Mouse (Mus musculus): ENCODE data around the gene Tspo2. TPM values are rescaled to one million over a fixed set of nuclear protein-coding genes. Genes with fewer than 3 reads are reported as not detected.

Tspo2 gene
- polyA plus RNA-seq, 1 experiment from 2014 or later: 2.0 TPM

DNA sequence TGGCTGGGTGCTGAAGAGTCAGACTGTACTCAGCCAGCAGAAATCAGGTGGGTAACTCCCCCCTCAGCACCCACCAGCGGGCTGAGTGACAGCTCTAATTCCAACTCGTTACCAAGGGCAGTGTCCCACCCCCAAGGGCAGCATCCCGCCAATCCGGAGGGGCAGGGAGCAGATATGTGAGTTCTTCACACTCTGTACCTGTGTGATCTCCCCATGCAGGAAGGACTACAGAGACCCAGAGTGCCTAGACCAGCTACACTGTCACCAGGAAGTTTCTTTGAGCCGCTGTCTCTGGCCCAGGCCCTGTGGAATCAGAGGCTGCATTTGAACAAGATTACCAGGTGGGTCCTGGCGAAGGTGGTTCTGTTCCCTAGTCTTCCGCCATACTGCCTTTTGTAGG is 2.9 kb upstream of the Tspo2 start:
- Histone ChIP-seq H3K4me2 (replicated peaks; ENCODE audit: low read depth, low read length) (no peak overlapping the region), H3K27ac (ENCODE audit: low read length) (no peak overlapping the region), H3K4me3 (ENCODE audit: low read length) (no peak overlapping the region), H3K9ac (replicated peaks; ENCODE audit: low read length) (no peak overlapping the region), H3K4me1 (ENCODE audit: insufficient read depth, low read length) (peaks cover 8% of the 10 kb centered on the region; the same call in 1 of the 2 replicates), H3K36me3 (ENCODE audit: insufficient read depth, low read length) (no peaks in the 10 kb centered on the region), H3K9me3 (ENCODE audit: low read length) (no peaks in the 10 kb centered on the region), H3K27me3 (ENCODE audit: insufficient read depth, low read length) (no peaks in the 10 kb centered on the region)
- ATAC-seq (ENCODE audit: low FRiP score, low TSS enrichment): no peak
- WGBS: 65% methylated on average over 7 of the region's 7 CpGs

DNA sequence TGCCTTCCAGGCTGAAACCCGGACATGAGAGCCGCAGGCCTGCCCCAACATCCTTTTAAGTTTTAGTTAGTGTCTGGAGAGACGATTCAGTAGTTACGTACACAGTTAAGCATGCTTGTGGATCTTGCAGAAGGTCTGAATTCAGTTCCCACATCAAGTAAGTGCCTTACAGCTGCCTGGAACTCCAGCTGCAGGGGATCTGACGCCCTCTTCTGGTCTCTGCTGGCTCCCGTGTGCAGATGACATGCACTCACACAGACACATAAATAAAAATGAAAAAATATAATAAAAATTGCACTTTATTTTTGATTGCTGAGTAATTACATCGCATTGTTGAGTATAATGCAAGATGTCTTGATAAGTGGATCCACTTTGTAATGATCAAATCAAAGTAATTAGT is 2.2 kb upstream of the Tspo2 start:
- no peaks in the 10 kb centered on the region for H3K9me3 ChIP-seq (ENCODE audit: low read length)
- H3K4me1 ChIP-seq (ENCODE audit: insufficient read depth, low read length): peaks cover 8% of the 10 kb centered on the region; the same call in 1 of the 2 replicates
- no peak overlapping the region for H3K27ac ChIP-seq (ENCODE audit: low read length)
- 78% methylated on average over 7 of the region's 7 CpGs for WGBS
- H3K27me3 ChIP-seq (ENCODE audit: insufficient read depth, low read length): no peaks in the 10 kb centered on the region
- no peak for ATAC-seq (ENCODE audit: low FRiP score, low TSS enrichment)
- no peak overlapping the region for H3K4me3 ChIP-seq (ENCODE audit: low read length)
- no peaks in the 10 kb centered on the region for H3K36me3 ChIP-seq (ENCODE audit: insufficient read depth, low read length)
- no peak overlapping the region for H3K4me2 ChIP-seq (replicated peaks; ENCODE audit: low read depth, low read length)
- H3K9ac ChIP-seq (replicated peaks; ENCODE audit: low read length): no peak overlapping the region

DNA sequence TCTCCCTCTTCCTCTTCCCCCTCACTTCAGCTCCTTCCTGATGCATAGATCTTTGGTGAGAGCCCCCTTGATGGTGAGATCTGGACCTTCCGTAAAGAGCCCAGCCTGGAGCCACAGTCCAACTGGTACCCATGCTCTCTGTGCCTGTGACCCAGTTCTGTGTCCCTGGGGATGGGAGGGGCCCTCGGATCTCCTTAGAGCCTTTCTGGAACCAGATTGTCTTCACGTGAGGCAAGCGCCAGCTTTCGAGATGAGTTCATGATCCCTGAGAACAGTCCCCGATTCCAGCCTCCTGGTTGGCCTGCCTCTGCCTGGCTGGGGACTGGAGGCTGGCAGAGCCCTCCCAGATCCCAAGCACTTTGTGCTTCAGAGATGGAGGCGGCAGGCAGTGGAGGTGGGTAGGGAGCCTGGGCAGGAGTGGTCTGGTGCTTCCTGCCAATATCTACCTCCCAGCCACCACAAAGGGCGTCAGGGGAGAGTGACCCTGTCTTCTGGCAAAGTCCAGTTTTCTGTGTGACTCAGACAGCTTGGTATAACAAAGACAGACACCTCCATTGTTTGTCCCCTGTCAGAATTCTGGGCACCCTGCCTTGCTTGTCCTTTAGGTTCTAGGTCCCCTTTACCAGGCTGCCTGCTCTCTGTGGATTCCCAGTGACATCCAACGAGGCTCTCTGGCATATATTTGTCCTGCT is 577 bp upstream of the Tspo2 start:
- Histone ChIP-seq H3K4me2 (replicated peaks; ENCODE audit: low read depth, low read length) (no peak overlapping the region), H3K27ac (ENCODE audit: low read length) (no peak overlapping the region), H3K27me3 (ENCODE audit: insufficient read depth, low read length) (no peaks in the 10 kb centered on the region), H3K9me3 (ENCODE audit: low read length) (no peaks in the 10 kb centered on the region), H3K4me3 (ENCODE audit: low read length) (no peak overlapping the region), H3K9ac (replicated peaks; ENCODE audit: low read length) (no peak overlapping the region), H3K36me3 (ENCODE audit: insufficient read depth, low read length) (no peaks in the 10 kb centered on the region), H3K4me1 (ENCODE audit: insufficient read depth, low read length) (peaks cover 5% of the 10 kb centered on the region; the same call in 1 of the 2 replicates)
- no peak for ATAC-seq (ENCODE audit: low FRiP score, low TSS enrichment)
- WGBS: 68% methylated on average over 9 of the region's 9 CpGs

DNA sequence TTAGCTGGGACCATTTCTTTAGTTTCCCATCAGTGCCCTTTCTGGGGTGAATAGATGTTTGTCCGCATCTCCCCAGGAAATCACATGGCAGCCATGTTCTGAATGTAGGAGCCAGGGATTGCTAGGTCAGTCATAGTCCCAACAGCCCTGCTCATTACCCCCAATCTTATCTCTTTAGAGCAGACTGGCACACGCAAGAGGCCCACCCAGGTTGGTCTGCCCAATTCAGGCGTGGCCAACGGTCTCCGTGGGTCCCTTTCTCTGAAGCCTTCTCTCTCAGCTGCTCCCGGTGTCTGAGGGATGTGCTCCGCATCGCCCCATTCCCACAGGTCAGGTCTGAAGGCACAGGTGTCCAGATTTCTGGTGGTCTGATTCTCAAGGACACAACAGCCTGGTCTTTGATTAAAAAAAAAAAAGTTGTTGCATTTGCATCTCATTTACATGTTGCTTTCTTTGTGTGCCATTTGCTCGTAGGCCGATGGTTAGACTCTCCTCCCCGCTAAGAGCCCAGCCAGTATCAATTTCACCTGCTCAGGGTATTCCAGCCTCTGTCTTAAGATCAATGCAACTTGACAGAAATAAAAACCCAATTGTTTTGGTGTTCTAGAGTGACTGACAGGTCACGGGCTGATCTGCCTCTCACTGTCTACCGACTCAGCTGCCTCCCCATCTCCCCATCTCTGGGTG is 513 bp downstream of the Tspo2 start:
- ATAC-seq (ENCODE audit: low FRiP score, low TSS enrichment): no peak
- H3K4me3 ChIP-seq (ENCODE audit: low read length): no peak overlapping the region
- H3K27me3 ChIP-seq (ENCODE audit: insufficient read depth, low read length): no peaks in the 10 kb centered on the region
- no peaks in the 10 kb centered on the region for H3K9me3 ChIP-seq (ENCODE audit: low read length)
- 77% methylated on average over 13 of the region's 13 CpGs for WGBS
- H3K36me3 ChIP-seq (ENCODE audit: insufficient read depth, low read length): no peaks in the 10 kb centered on the region
- H3K4me1 ChIP-seq (ENCODE audit: insufficient read depth, low read length): peaks cover 5% of the 10 kb centered on the region; the same call in 1 of the 2 replicates
- no peak overlapping the region for H3K27ac ChIP-seq (ENCODE audit: low read length)
- no peak overlapping the region for H3K9ac ChIP-seq (replicated peaks; ENCODE audit: low read length)
- no peak overlapping the region for H3K4me2 ChIP-seq (replicated peaks; ENCODE audit: low read depth, low read length)

DNA sequence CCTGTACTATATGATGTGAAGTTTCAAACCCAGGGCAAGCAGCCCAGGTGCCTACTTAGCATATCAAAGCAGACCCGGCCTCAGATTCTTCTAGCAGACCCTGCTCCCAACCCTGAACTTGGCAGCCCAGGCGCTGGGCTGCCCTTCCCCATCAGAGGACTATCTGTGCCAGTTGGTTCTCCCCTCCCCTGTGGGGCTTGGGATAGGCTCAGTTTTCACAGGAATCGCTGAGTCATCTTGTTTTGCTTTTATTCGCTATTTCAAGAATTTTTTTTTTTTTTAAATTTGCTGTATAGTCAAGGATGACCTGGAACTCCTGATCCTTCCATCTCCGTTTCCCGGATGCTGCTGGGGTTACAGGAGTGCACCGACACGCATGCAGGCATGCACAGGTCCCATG is 3.6 kb downstream of the Tspo2 start:
- Histone ChIP-seq H3K9me3 (ENCODE audit: low read length) (no peaks in the 10 kb centered on the region), H3K27me3 (ENCODE audit: insufficient read depth, low read length) (no peaks in the 10 kb centered on the region), H3K4me3 (ENCODE audit: low read length) (no peak overlapping the region), H3K4me1 (ENCODE audit: insufficient read depth, low read length) (peaks cover 12% of the 10 kb centered on the region), H3K9ac (replicated peaks; ENCODE audit: low read length) (no peak overlapping the region), H3K4me2 (replicated peaks; ENCODE audit: low read depth, low read length) (no peak overlapping the region), H3K27ac (ENCODE audit: low read length) (no peak overlapping the region), H3K36me3 (ENCODE audit: insufficient read depth, low read length) (no peaks in the 10 kb centered on the region)
- 67% methylated on average over 8 of the region's 8 CpGs for WGBS
- no peak for ATAC-seq (ENCODE audit: low FRiP score, low TSS enrichment)

DNA sequence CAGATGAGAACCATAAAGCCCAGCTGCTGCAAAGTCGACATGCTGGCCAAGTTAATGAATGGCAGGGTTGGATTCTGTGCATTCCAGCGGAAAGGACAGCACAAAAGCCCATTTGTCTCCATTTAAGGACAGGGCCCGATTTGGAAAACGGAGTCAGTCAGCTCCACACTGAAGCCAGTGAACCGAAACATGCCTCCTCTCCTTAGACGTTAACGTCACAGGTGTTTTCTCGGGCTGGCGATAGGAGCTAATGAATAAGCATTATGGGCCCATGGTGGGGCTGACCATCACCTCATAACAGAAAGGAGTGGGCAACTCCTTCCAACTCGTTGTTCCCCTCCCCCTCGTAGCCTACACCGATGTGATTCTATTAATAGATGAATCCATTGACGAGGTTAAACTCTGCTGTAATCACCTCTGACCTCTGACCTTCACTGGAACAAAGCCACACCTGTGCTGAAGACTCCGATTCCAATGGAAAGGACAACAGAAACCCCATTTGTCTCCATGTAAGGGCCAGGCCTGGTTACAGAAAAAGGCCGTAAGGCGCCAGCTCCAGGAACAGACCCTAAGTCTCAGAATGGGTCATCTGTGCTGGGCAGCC is 7.7 kb downstream of the Tspo2 start:
- Histone ChIP-seq H3K4me1 (ENCODE audit: insufficient read depth, low read length) (peaks cover 10% of the 10 kb centered on the region), H3K9me3 (ENCODE audit: low read length) (no peaks in the 10 kb centered on the region), H3K27me3 (ENCODE audit: insufficient read depth, low read length) (no peaks in the 10 kb centered on the region), H3K36me3 (ENCODE audit: insufficient read depth, low read length) (no peaks in the 10 kb centered on the region), H3K9ac (replicated peaks; ENCODE audit: low read length) (no peak overlapping the region), H3K4me3 (ENCODE audit: low read length) (no peak overlapping the region), H3K27ac (ENCODE audit: low read length) (peak overlapping the region; percentile 29; the same call in 1 of the 2 replicates), H3K4me2 (replicated peaks; ENCODE audit: low read depth, low read length) (no peak overlapping the region)
- 54% methylated on average over 16 of the region's 16 CpGs for WGBS
- peak; percentile 65 for ATAC-seq (ENCODE audit: low FRiP score, low TSS enrichment)

DNA sequence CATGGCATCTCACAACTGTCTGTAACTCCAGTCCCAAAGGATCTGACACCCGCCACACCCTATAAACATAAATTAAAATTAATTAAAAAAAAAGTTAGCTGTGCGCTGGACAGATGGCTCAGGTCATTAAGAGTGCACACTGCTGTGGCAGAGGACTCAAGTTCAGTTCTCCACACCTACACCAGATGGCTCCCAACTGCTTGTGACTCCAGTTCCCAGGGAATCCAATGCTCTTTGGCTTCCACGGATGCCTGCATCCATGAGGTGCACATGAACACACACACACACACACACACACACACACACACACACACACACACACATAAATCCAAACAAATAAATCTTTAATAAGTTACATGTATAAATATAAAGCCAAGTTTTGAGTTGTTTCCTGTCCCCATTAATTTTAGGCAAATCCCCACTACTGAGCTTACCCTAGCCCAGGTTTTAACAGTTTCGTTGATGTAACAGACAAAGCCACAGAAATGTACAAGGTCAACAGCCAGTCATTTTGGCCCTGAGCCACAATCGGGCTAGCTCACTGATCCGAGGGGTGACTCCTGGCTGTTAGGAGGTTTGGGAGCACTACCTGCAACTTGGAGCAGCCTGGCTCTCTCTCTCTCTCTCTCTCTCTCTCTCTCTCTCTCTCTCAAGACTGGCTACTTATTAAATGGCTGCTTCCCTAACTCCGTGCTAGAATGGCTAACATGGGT is 8.4 kb downstream of the Tspo2 start:
- ATAC-seq (ENCODE audit: low FRiP score, low TSS enrichment): peak; percentile 66
- H3K27me3 ChIP-seq (ENCODE audit: insufficient read depth, low read length): no peaks in the 10 kb centered on the region
- H3K36me3 ChIP-seq (ENCODE audit: insufficient read depth, low read length): no peaks in the 10 kb centered on the region

DNA sequence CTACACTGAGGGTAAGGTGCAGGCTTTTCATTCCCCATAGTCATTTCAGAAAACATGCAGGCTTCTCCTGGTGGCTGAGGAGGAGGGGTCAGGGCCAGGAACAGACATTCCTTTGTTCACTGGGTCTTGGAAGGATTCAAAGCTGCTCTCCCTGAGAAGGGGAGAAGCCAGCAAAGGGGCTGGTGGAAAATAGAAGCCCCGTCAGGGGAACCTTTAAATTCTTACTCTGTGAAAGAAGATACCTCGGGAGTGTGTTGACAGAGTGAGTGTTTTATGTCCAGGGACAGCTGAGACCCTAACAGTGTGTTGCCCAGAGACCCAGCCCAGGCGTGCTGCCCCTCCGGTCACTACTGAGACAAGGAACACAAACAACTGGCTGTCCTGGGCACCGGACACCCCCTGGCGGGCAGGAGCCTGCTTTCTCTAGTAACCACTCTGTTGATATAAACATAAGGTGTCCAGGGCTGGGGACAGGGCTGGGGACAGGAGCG is 13.9 kb downstream of the Tspo2 start:
- H3K9me3 ChIP-seq (ENCODE audit: low read length): no peaks in the 10 kb centered on the region
- H3K27ac ChIP-seq (ENCODE audit: low read length): peak overlapping the region; percentile 94
- H3K4me2 ChIP-seq (replicated peaks; ENCODE audit: low read depth, low read length): 0 out of 2 replicates have a peak overlapping the region, but pooled peaks have one; percentile 9
- peak overlapping the region; percentile 36; the same call in 1 of the 2 replicates for H3K9ac ChIP-seq (replicated peaks; ENCODE audit: low read length)
- 12% methylated on average over 7 of the region's 7 CpGs for WGBS
- H3K4me3 ChIP-seq (ENCODE audit: low read length): no peak overlapping the region
- H3K27me3 ChIP-seq (ENCODE audit: insufficient read depth, low read length): no peaks in the 10 kb centered on the region
- ATAC-seq (ENCODE audit: low FRiP score, low TSS enrichment): peak; percentile 91
- H3K36me3 ChIP-seq (ENCODE audit: insufficient read depth, low read length): no peaks in the 10 kb centered on the region
- H3K4me1 ChIP-seq (ENCODE audit: insufficient read depth, low read length): peaks cover 25% of the 10 kb centered on the region

More for the DNA sequence above, 8.4 kb downstream of the Tspo2 start:
- 39% methylated on average over 7 of the region's 7 CpGs for WGBS
- H3K4me3 ChIP-seq (ENCODE audit: low read length): no peak overlapping the region
- no peak overlapping the region for H3K9ac ChIP-seq (replicated peaks; ENCODE audit: low read length)
- peaks cover 13% of the 10 kb centered on the region for H3K4me1 ChIP-seq (ENCODE audit: insufficient read depth, low read length)
- peak overlapping the region; percentile 29; the same call in 1 of the 2 replicates for H3K27ac ChIP-seq (ENCODE audit: low read length)
- no peak overlapping the region for H3K4me2 ChIP-seq (replicated peaks; ENCODE audit: low read depth, low read length)
- H3K9me3 ChIP-seq (ENCODE audit: low read length): no peaks in the 10 kb centered on the region

DNA sequence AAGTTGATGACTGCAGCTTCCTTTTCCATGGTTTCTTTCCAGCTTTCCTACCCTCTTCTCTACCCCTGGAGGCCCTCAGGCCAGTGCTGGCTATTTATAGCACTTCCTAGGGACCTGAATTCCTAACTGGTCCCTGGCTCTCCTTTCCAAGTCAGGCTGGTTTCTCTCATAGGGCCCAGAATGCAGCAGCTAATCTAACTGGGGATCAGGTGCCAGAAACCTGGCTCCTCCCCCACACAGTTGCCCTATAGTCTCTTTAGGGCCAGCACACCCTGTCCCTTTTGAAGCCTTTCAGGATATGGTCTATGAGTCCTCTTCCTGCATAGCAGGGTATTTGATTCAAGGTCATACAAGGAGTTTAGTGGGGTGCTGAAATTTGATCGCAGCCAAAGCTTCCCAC is 14.8 kb downstream of the Tspo2 start:
- Histone ChIP-seq H3K27ac (ENCODE audit: low read length) (peak overlapping the region; percentile 94), H3K9ac (replicated peaks; ENCODE audit: low read length) (no peak overlapping the region), H3K27me3 (ENCODE audit: insufficient read depth, low read length) (no peaks in the 10 kb centered on the region), H3K9me3 (ENCODE audit: low read length) (no peaks in the 10 kb centered on the region), H3K36me3 (ENCODE audit: insufficient read depth, low read length) (no peaks in the 10 kb centered on the region), H3K4me1 (ENCODE audit: insufficient read depth, low read length) (peaks cover 24% of the 10 kb centered on the region), H3K4me2 (replicated peaks; ENCODE audit: low read depth, low read length) (no peak overlapping the region), H3K4me3 (ENCODE audit: low read length) (no peak overlapping the region)
- ATAC-seq (ENCODE audit: low FRiP score, low TSS enrichment): peak; percentile 62
- WGBS: 29% methylated on average over 1 of the region's 1 CpGs

Measured in kidney, embryonic 16.5 days (tissue).